Comparison of ENCODE assay signal across 19 mouse cellular contexts in the genomic region with DNA sequence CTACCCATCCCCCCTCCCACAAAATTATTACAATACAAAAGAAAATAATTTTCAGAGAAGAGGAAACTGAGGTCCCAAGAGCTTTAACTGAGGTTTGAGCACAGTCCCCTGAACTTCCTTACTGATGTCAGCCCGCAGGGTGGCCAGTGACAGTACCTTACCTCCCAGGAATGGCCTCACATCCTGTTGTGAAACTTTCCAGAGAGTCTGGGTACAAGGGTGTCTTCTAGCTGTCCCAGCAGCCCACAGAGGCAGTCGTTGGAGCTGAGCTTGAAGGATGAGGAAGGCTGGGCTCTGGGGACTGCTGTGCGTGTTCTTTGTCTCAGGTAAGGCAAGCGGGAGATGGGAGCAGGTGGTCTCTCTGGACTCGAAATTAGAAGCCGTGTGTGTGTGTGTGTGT. TPM values are rescaled to one million over a fixed set of nuclear protein-coding genes. Genes with fewer than 3 reads are reported as not detected.
A peak's percentile ranks its signal among the peaks of the same experiment; 100 is the strongest.
DNase-seq lines count a peak whose midpoint lies in the region; ATAC-seq and TF ChIP-seq lines count a peak whose summit lies in the region.
"Had no signal": no experiment of that assay in that cellular context is flagged by ENCODE, and none has a peak within 500 bp of the region (broad histone marks: within the 10 kb centered on the region; RNA-seq: fewer than 3 reads in every experiment).

A gene (plus strand): TSS at position 251 of the 400 bp plus-strand sequence.

- peak; percentile 6 to 24 for DNase-seq in B cell, adult 2 months
- peak; percentile 35 for DNase-seq in lung, postnatal 0 days (ENCODE audit: low spot score)
- DNase-seq in kidney, postnatal 36 days, result no peak
- DNase-seq: cerebellum, adult 11-12 months; gastrocnemius, postnatal 10 days; heart, postnatal 4 days; kidney, adult 9 months; layer of hippocampus, postnatal 36 days; right cerebral cortex, postnatal 4 days had no signal

- 21% methylated on average over 6 of the region's 6 CpGs for WGBS in bone marrow, adult 2 months
- 80% methylated on average over 5 of the region's 6 CpGs for WGBS in lung, postnatal 0 days
- 83% methylated on average over 6 of the region's 6 CpGs for WGBS in midbrain, embryonic 16.5 days

- H3K4me1 ChIP-seq in bone marrow, adult 2 months (ENCODE audit: control insufficient read depth, insufficient read depth, low read length), result peaks cover 11% of the 10 kb centered on the region
- no peaks in the 10 kb centered on the region for H3K4me1 ChIP-seq in lung, postnatal 0 days (ENCODE audit: insufficient read depth, low read depth, low read length)
- H3K4me1 ChIP-seq in midbrain, embryonic 16.5 days (ENCODE audit: control insufficient read depth, insufficient read depth, low read length), result no peaks in the 10 kb centered on the region
- H3K4me1 ChIP-seq: embryonic facial prominence, embryonic 12.5 days; heart, embryonic 12.5 days; lung, embryonic 15.5 days; midbrain, embryonic 13.5 days; neural tube, embryonic 13.5 days had no signal

- no peak for TF ChIP-seq CTCF in bone marrow, adult 2 months (IDR thresholded peaks at IDR 0.05; ENCODE audit: control insufficient read depth, insufficient read depth, low read length)
- no peak for TF ChIP-seq CTCF in lung, postnatal 0 days (IDR thresholded peaks at IDR 0.05)

- peak within 1 kb of the TSS; percentile 80 for H3K27ac ChIP-seq in bone marrow, adult 2 months (ENCODE audit: control insufficient read depth, insufficient read depth, low read depth, low read length, poor library complexity)
- H3K27ac ChIP-seq in lung, postnatal 0 days (ENCODE audit: low read length), result no peak within 1 kb of the TSS
- no peak within 1 kb of the TSS for H3K27ac ChIP-seq in midbrain, embryonic 16.5 days (ENCODE audit: low read length)
- H3K27ac ChIP-seq: embryonic facial prominence, embryonic 12.5 days; limb, embryonic 10.5 days; lung, embryonic 15.5 days; midbrain, embryonic 13.5 days; neural tube, embryonic 13.5 days had no signal

- H3K36me3 ChIP-seq in lung, postnatal 0 days (ENCODE audit: insufficient read depth, low read length), result no peaks in the 10 kb centered on the region
- no peaks in the 10 kb centered on the region for H3K36me3 ChIP-seq in midbrain, embryonic 16.5 days (ENCODE audit: control insufficient read depth, insufficient read depth, low read length)
- H3K36me3 ChIP-seq: embryonic facial prominence, embryonic 12.5 days; heart, embryonic 12.5 days; limb, embryonic 10.5 days; lung, embryonic 15.5 days; midbrain, embryonic 13.5 days; neural tube, embryonic 13.5 days had no signal

- H3K27me3 ChIP-seq in lung, postnatal 0 days (replicated peaks; ENCODE audit: insufficient read depth, low read length), result no peaks in the 10 kb centered on the region
- H3K27me3 ChIP-seq in midbrain, embryonic 16.5 days (ENCODE audit: control insufficient read depth, insufficient read depth, low read depth, low read length), result no peaks in the 10 kb centered on the region
- H3K27me3 ChIP-seq: embryonic facial prominence, embryonic 12.5 days; heart, embryonic 12.5 days; lung, embryonic 15.5 days; midbrain, embryonic 13.5 days; neural tube, embryonic 13.5 days had no signal

- H3K9me3 ChIP-seq in lung, postnatal 0 days (ENCODE audit: low read length), result no peaks in the 10 kb centered on the region
- H3K9me3 ChIP-seq in midbrain, embryonic 16.5 days (replicated peaks; ENCODE audit: control insufficient read depth, low read length, poor library complexity, severe bottlenecking), result no peaks in the 10 kb centered on the region
- H3K9me3 ChIP-seq: embryonic facial prominence, embryonic 12.5 days; heart, embryonic 12.5 days; limb, embryonic 10.5 days; lung, embryonic 15.5 days; midbrain, embryonic 13.5 days; neural tube, embryonic 13.5 days had no signal

- H3K4me3 ChIP-seq in bone marrow, adult 2 months (replicated peaks; ENCODE audit: control insufficient read depth, low read depth, low read length), result peak within 1 kb of the TSS; percentile 62
- H3K4me3 ChIP-seq in lung, postnatal 0 days (ENCODE audit: low read depth, low read length), result no peak within 1 kb of the TSS
- no peak within 1 kb of the TSS for H3K4me3 ChIP-seq in midbrain, embryonic 16.5 days (ENCODE audit: low read depth, low read length)
- H3K4me3 ChIP-seq: embryonic facial prominence, embryonic 12.5 days; heart, embryonic 12.5 days; limb, embryonic 10.5 days; lung, embryonic 15.5 days; midbrain, embryonic 13.5 days; neural tube, embryonic 13.5 days had no signal

- no peak within 1 kb of the TSS for H3K9ac ChIP-seq in lung, postnatal 0 days (replicated peaks; ENCODE audit: low read depth)
- no peak within 1 kb of the TSS for H3K9ac ChIP-seq in midbrain, embryonic 16.5 days (ENCODE audit: low read depth, low read length)
- H3K9ac ChIP-seq: embryonic facial prominence, embryonic 12.5 days; heart, embryonic 12.5 days; lung, embryonic 15.5 days; midbrain, embryonic 13.5 days; neural tube, embryonic 13.5 days had no signal

- ATAC-seq in lung, postnatal 0 days, result 0 out of 2 replicates have a peak, but pooled peaks have one; percentile 32
- peak; percentile 87 for ATAC-seq in neutrophil, adult 5-6 weeks (ENCODE audit: extremely low read depth, insufficient number of reproducible peaks, low FRiP score, poor library complexity, severe bottlenecking)
- ATAC-seq in midbrain, embryonic 16.5 days, result no peak
- no peak for ATAC-seq in activated CD4-positive, CD25-positive, alpha-beta regulatory T cell, adult 4 months
- ATAC-seq: midbrain, embryonic 13.5 days had no signal

- no peak within 1 kb of the TSS for H3K4me2 ChIP-seq in lung, postnatal 0 days (replicated peaks; ENCODE audit: low read depth, low read length)
- H3K4me2 ChIP-seq in midbrain, embryonic 16.5 days (ENCODE audit: low read length), result no peak within 1 kb of the TSS
- H3K4me2 ChIP-seq: embryonic facial prominence, embryonic 12.5 days; heart, embryonic 12.5 days; lung, embryonic 15.5 days; midbrain, embryonic 13.5 days; neural tube, embryonic 13.5 days had no signal

- no peak for TF ChIP-seq POLR2A in bone marrow, adult 2 months (IDR thresholded peaks at IDR 0.05; ENCODE audit: borderline replicate concordance, control insufficient read depth, low read depth, low read length)

- no peak for TF ChIP-seq EP300 in lung, postnatal 0 days (IDR thresholded peaks at IDR 0.05)

RNA-seq across cellular contexts. Expression of the gene that starts here (rescaled TPM):
- 3.8 and 11.7 TPM in 2 replicates for polyA plus RNA-seq in bone marrow, adult 2 months (2011; ENCODE audit: insufficient read depth, insufficient read length, low replicate concordance, missing spikeins)
- polyA plus RNA-seq in lung, postnatal 0 days (2015; fragmentation: Nextera tagmentation; extraction: Ambion mirVana), result 1.4 and 1.7 TPM in 2 replicates
- 172 and 173 TPM in 2 replicates for total RNA-seq in neutrophil, adult 5-6 weeks (2017)
- not detected in 2 replicates for polyA plus RNA-seq in midbrain, embryonic 16.5 days (2015; fragmentation: Nextera tagmentation; extraction: Ambion mirVana)
- polyA plus RNA-seq in activated CD4-positive, CD25-positive, alpha-beta regulatory T cell, adult 4 months (2017; shearing (Covaris generic)), result not detected
- total RNA-seq: layer of hippocampus, postnatal 36 days had no signal
- polyA plus RNA-seq: limb, embryonic 10.5 days; midbrain, embryonic 13.5 days had no signal

Comparison
In these comparisons a context has a peak if more than half of its experiments do, and no peak if none do; other contexts are left out.
1. DNase-seq: peak in B cell, adult 2 months (2 of 2) and lung, postnatal 0 days (single experiment); none in kidney, postnatal 36 days (0 of 2).
2. ATAC-seq: peak in lung, postnatal 0 days (single experiment) and neutrophil, adult 5-6 weeks (single experiment); none in midbrain, embryonic 16.5 days (single experiment) and activated CD4-positive, CD25-positive, alpha-beta regulatory T cell, adult 4 months (single experiment).